Mouse (Mus musculus) olfactory bulb, adult 2 months (tissue): ENCODE data around the gene Rab30.

Source experiments
- CTCF ChIP-seq: fragments of 200-500 bp; IDR thresholded peaks from 2 replicates; pipeline ENCODE4 v1.5.1; 2012; ENCODE audit warnings: low read depth, mild to moderate bottlenecking, low read length, moderate library complexity; ENCODE audit not compliant: insufficient read depth
- POLR2A ChIP-seq: fragments of 200-500 bp; IDR thresholded peaks from 2 replicates; pipeline ENCODE4 v1.6.1; 2012; ENCODE audit warnings: mild to moderate bottlenecking, low read depth, low read length, moderate library complexity; ENCODE audit not compliant: insufficient read depth

DNA sequence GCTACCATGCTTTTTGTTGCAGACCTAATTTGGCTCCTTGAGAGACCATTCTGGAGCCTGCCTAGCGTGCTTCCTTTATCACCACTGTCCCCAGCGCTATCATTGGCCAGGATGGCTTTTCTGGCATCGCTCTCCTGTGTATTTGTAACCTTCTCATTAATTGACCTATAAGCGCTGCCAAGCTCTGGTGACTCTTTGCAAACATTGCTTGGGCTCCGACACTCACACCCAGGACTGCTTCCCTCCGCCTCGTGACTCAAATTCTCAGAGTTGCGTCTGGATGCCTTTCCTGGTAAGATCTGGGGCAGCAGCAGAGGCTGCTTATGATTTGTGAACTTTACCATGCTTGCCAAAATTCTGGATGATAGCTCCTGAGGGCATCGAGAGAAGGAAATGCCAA, 19.8 kb downstream of the Rab30 start:
- TF ChIP-seq CTCF (no peak), POLR2A (no peak)
